Mouse (Mus musculus) liver, adult 2 months (tissue): ENCODE data around the gene Ctsz. TPM values are rescaled to one million over a fixed set of nuclear protein-coding genes. Genes with fewer than 3 reads are reported as not detected.

Experiments used
- DNase-seq: peaks from one replicate; pipeline ENCODE4 v3.0.0-alpha.2; 2011; ENCODE audit warnings: low read depth, low spot score; ENCODE audit errors: extremely low read depth
- H3K27ac ChIP-seq: fragments of 200-500 bp; replicated peaks from 2 replicates; pipeline ENCODE4 v1.5.1; 2012; ENCODE audit warnings: low read depth, mild to moderate bottlenecking, control low read depth, inconsistent platforms, low read length; ENCODE audit not compliant: insufficient read depth
- H3K27me3 ChIP-seq: fragments of 200-500 bp; 2 replicates; pipeline ENCODE4 v1.6.1; 2012; ENCODE audit warnings: mild to moderate bottlenecking, moderate library complexity, low read length, inconsistent platforms; ENCODE audit not compliant: control insufficient read depth, insufficient read depth
- H3K36me3 ChIP-seq: fragments of 200-500 bp; 2 replicates; pipeline ENCODE4 v1.6.1; 2012; ENCODE audit warnings: low read length, inconsistent platforms; ENCODE audit not compliant: control insufficient read depth, insufficient read depth
- H3K4me1 ChIP-seq: fragments of 200-500 bp; 2 replicates; pipeline ENCODE4 v1.6.1; 2011; ENCODE audit warnings: low read length; ENCODE audit not compliant: control insufficient read depth, insufficient read depth
- H3K4me3 ChIP-seq: fragments of 200-500 bp; 2 replicates; pipeline ENCODE4 v1.5.1; 2011; ENCODE audit warnings: low read depth, mild to moderate bottlenecking, control low read depth, low read length, moderate library complexity; ENCODE audit not compliant: insufficient read depth
- H3K79me2 ChIP-seq: fragments of 200-500 bp; 2 replicates; pipeline ENCODE4 v1.6.1; 2012; ENCODE audit warnings: inconsistent platforms, mild to moderate bottlenecking, low read length, moderate library complexity; ENCODE audit not compliant: control insufficient read depth, insufficient read depth
- H3K9ac ChIP-seq: fragments of 200-500 bp; 2 replicates; pipeline ENCODE4 v1.6.1; 2012; ENCODE audit warnings: low read depth, mild to moderate bottlenecking, control low read depth, inconsistent platforms, low read length
- CTCF ChIP-seq: fragments of 200-500 bp; IDR thresholded peaks from 2 replicates; pipeline ENCODE4 v1.5.1; 2011; ENCODE audit warnings: low read depth, low read length, control low read depth
- POLR2A ChIP-seq: fragments of 200-500 bp; IDR thresholded peaks from 2 replicates; pipeline ENCODE4 v1.6.1; 2011; ENCODE audit warnings: low read length, control low read depth; ENCODE audit not compliant: insufficient read depth; ENCODE audit errors: extremely low read depth
- WGBS: fragments of 180-500 bp; shearing (Covaris S2); methylation state at CpG from one replicate; pipeline ENCODE4 v1.1.7; 2018; 5-methylcytosine and 5-hydroxymethylcytosine counted together
- polyA plus RNA-seq: library from polyadenylated mRNA; depleted of rRNA; stranded (reverse); fragments of >200 nt; gene quantifications from 2 replicates; pipeline ENCODE4 v1.2.3, GENCODE M21; 2012
- total RNA-seq: library from RNA; depleted of rRNA; stranded (reverse); fragments of >200 nt; gene quantifications from 2 replicates; pipeline ENCODE4 v1.2.3, GENCODE M21; 2014

The Ctsz gene
- total and polyA plus RNA-seq, 2 experiments, result 235 to 389 TPM

DNA sequence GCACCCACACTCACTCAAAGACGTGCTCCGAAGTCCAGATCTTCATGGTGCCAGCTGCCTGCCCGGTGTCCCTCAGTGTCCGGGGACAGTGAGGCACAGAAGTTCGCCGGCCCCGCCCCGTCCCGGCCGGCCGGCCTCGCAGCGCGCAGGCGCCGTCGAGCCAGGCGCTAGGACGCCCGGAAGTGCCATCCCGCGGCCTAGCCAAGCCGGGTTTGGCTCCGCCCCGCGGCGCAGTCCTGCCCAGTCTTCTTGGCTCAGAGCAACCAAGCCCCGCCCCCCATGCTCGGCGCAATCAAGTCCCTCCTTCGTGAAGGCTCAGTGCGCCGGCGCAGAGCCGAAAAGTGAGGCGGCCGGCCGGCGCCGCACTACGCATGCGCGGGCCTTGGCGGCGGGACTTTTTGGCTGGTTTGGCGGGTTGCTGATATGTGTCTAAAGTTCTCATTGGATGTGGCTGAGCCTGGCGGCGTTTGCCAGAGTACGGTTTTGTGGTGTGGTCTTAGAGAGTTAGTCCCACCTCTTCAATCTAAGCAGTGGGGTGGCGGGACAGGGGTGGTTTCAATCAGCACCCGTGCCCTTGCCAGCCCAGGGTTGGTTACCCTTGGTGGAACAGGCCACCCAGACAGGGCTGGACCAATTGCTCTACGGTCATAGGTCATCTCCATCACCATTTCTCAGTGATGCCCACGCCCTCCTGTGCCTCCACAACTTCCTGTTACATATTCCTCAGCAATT is 34.1 kb upstream of the Ctsz start, which contains the start of gene Prelid3b:
Gene Prelid3b, minus strand, starts transcription at position 264 of the 732 bp plus-strand sequence.
- TF ChIP-seq POLR2A (peak; percentile 55; the same call in 1 of the 2 replicates), CTCF (no peak)
- H3K9ac ChIP-seq, result peak within 1 kb of the TSS; percentile 87
- H3K36me3 ChIP-seq, result peaks cover 9% of the 10 kb centered on the region
- peak; percentile 90 for DNase-seq
- peak within 1 kb of the TSS; percentile 86 for H3K27ac ChIP-seq
- H3K79me2 ChIP-seq, result peaks cover 13% of the 10 kb centered on the region; the same call in 1 of the 2 replicates
- under 1% methylated on average over 53 of the region's 53 CpGs for WGBS
- no peaks in the 10 kb centered on the region for H3K27me3 ChIP-seq
- H3K4me1 ChIP-seq, result peaks cover 3% of the 10 kb centered on the region
- peak within 1 kb of the TSS; percentile 84 for H3K4me3 ChIP-seq

DNA sequence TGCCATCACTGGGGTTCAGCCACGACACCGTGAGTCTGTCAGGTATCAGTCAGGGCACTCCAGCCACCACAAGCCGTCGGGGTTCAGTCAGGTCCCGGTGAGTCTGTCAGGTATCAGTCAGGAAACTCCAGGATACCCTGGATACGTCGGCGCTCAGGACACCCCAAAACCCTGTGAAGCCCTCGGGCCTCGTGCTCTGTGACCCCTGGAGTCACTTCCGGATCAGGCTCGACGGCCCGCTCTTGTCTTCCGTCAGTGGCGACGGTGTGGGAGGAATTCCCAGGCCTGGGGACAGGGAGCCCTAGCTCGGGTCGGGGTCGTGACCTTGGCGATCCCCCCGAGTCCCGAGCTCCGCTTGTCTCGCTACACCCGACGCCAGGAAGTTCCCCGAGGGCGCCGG is 33.6 kb upstream of the Ctsz start:
- H3K4me3 ChIP-seq, result peak overlapping the region; percentile 84
- peaks cover 3% of the 10 kb centered on the region for H3K4me1 ChIP-seq
- H3K36me3 ChIP-seq, result peaks cover 9% of the 10 kb centered on the region
- no peak for TF ChIP-seq POLR2A
- TF ChIP-seq CTCF, result no peak
- peak overlapping the region; percentile 86 for H3K27ac ChIP-seq
- 3% methylated on average over 30 of the region's 30 CpGs for WGBS
- no peaks in the 10 kb centered on the region for H3K27me3 ChIP-seq
- H3K79me2 ChIP-seq, result peaks cover 13% of the 10 kb centered on the region; the same call in 1 of the 2 replicates
- H3K9ac ChIP-seq, result peak overlapping the region; percentile 87
- DNase-seq, result no peak

- Histone ChIP-seq H3K27me3 (no peaks in the 10 kb centered on the region), H3K9ac (no peak overlapping the region), H3K4me3 (no peak overlapping the region), H3K36me3 (peaks cover 15% of the 10 kb centered on the region), H3K4me1 (peaks cover 3% of the 10 kb centered on the region), H3K79me2 (peaks cover 13% of the 10 kb centered on the region; the same call in 1 of the 2 replicates), H3K27ac (no peak overlapping the region)
- TF ChIP-seq POLR2A (no peak), CTCF (no peak)
- peak; percentile 16 for DNase-seq
- WGBS, result 79% methylated on average over 7 of the region's 7 CpGs
These were observed 32.1 kb upstream of the Ctsz start for GRCm38 (mm10) chr2:174470786-174471405.

DNA sequence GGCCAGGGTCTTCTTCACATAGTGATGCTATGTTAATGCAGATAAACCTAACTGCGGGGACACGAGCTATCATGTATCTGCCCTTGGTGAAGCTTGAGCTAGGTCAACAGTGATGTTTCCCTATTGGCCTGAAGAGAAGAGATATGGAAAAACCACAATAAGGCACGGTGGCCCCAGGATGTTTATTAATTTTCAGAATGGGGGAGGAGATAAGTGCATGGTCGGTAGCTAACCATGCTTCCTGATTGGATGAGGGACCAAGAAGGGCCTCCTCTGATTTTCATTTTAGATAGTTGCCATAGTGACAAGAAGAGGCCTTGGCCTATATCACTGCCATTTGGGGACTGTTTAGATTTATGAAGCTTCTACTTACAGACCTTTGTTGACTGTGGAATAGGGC is 31.5 kb upstream of the Ctsz start:
- DNase-seq, result no peak
- H3K79me2 ChIP-seq, result peaks cover 13% of the 10 kb centered on the region; the same call in 1 of the 2 replicates
- peaks cover 3% of the 10 kb centered on the region for H3K4me1 ChIP-seq
- no peaks in the 10 kb centered on the region for H3K27me3 ChIP-seq
- H3K4me3 ChIP-seq, result no peak overlapping the region
- peaks cover 15% of the 10 kb centered on the region for H3K36me3 ChIP-seq
- H3K9ac ChIP-seq, result no peak overlapping the region
- 80% methylated on average over 4 of the region's 4 CpGs for WGBS
- H3K27ac ChIP-seq, result no peak overlapping the region
- TF ChIP-seq POLR2A (no peak), CTCF (no peak)

GRCm38 (mm10) chr2:174463789-174464523 is 25.1 kb upstream of the Ctsz start, which contains the start of gene Atp5e:
Gene Atp5e (minus strand): TSS chr2:174464105.
- 2% methylated on average over 48 of the region's 48 CpGs for WGBS
- Histone ChIP-seq H3K4me3 (peak within 1 kb of the TSS; percentile 87), H3K27ac (peak within 1 kb of the TSS; percentile 88), H3K27me3 (no peaks in the 10 kb centered on the region), H3K36me3 (peaks cover 23% of the 10 kb centered on the region), H3K79me2 (peaks cover 7% of the 10 kb centered on the region; the same call in 1 of the 2 replicates), H3K9ac (peak within 1 kb of the TSS; percentile 93), H3K4me1 (no peaks in the 10 kb centered on the region)
- DNase-seq, result peak; percentile 90
- TF ChIP-seq POLR2A (peak; percentile 51; the same call in 1 of the 2 replicates), CTCF (no peak)
